8 mouse cellular contexts compared by ENCODE assay signal in the genomic region with DNA sequence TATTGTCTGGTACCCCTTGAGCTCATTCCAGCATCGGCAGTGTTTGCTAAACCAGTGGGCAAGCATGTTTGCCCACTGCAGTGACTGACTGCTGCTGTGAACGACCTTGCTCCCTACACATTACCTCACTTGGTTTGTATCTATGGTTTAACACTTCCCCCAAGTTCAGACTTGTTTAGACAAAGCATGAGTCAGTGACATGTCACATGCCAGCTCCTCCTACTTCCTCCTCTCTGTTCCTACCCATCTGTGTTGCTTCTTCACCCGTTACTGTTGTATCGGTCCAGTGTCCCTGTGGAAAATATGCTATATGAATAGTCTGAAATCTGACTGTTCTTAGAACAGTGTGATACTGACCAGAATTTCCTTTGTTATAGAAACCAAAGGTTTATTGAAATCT. TPM values are rescaled to one million over a fixed set of nuclear protein-coding genes. Genes with fewer than 3 reads are reported as not detected.
A peak's percentile ranks its signal among the peaks of the same experiment; 100 is the strongest.
DNase-seq lines count a peak whose midpoint lies in the region; ATAC-seq and TF ChIP-seq lines count a peak whose summit lies in the region.

No protein-coding gene starts in this region.

- peak; percentile 93 for ATAC-seq in lung, postnatal 0 days
- ATAC-seq in hindbrain, postnatal 0 days: no peak

- no peak overlapping the region for H3K4me2 ChIP-seq in lung, postnatal 0 days (replicated peaks; ENCODE audit: low read depth, low read length)
- H3K4me2 ChIP-seq in hindbrain, postnatal 0 days (ENCODE audit: low read depth, low read length): no peak overlapping the region

- 12% methylated on average over 4 of the region's 4 CpGs for WGBS in lung, postnatal 0 days
- 72% methylated on average over 4 of the region's 4 CpGs for WGBS in hindbrain, postnatal 0 days

- peaks cover 6% of the 10 kb centered on the region; the same call in 1 of the 2 replicates for H3K36me3 ChIP-seq in lung, postnatal 0 days (ENCODE audit: insufficient read depth, low read length)
- H3K36me3 ChIP-seq in hindbrain, postnatal 0 days (ENCODE audit: insufficient read depth, low read length): peaks cover 2% of the 10 kb centered on the region; the same call in 1 of the 2 replicates

- peak; percentile 7 for DNase-seq in embryo, embryonic 10 days (ENCODE audit: low spot score)
- DNase-seq in embryo, embryonic 10.5 days (ENCODE audit: low spot score): no peak
- DNase-seq in urinary bladder, postnatal 14 days (ENCODE audit: low spot score): peak; percentile 16
- DNase-seq in urinary bladder, postnatal 10 days (ENCODE audit: low spot score): no peak
- peak; percentile 86 for DNase-seq in lung, postnatal 0 days (ENCODE audit: low spot score)
- DNase-seq in neural tube, embryonic 10.5 days (ENCODE audit: extremely low spot score, low spot score): no peak
- DNase-seq in ovary, postnatal 36 days (ENCODE audit: low spot score): no peak
- no peak for DNase-seq in hindbrain, postnatal 0 days (ENCODE audit: low spot score)

- no peak overlapping the region; the same call in 1 of the 2 replicates for H3K27ac ChIP-seq in lung, postnatal 0 days (ENCODE audit: low read length)
- no peak overlapping the region for H3K27ac ChIP-seq in hindbrain, postnatal 0 days

- H3K27me3 ChIP-seq in lung, postnatal 0 days (replicated peaks; ENCODE audit: insufficient read depth, low read length): no peaks in the 10 kb centered on the region
- no peaks in the 10 kb centered on the region for H3K27me3 ChIP-seq in hindbrain, postnatal 0 days (ENCODE audit: insufficient read depth, low read length)

- H3K9ac ChIP-seq in lung, postnatal 0 days (replicated peaks; ENCODE audit: low read depth): no peak overlapping the region
- H3K9ac ChIP-seq in hindbrain, postnatal 0 days (replicated peaks; ENCODE audit: low read length): no peak overlapping the region

- TF ChIP-seq EP300 in lung, postnatal 0 days (IDR thresholded peaks at IDR 0.05): no peak; the same call in 1 of the 2 replicates

- H3K4me1 ChIP-seq in lung, postnatal 0 days (ENCODE audit: insufficient read depth, low read depth, low read length): peaks cover 7% of the 10 kb centered on the region; the same call in 1 of the 2 replicates
- no peaks in the 10 kb centered on the region for H3K4me1 ChIP-seq in hindbrain, postnatal 0 days (ENCODE audit: insufficient read depth, low read length)

- no peaks in the 10 kb centered on the region for H3K9me3 ChIP-seq in lung, postnatal 0 days (ENCODE audit: low read length)
- no peaks in the 10 kb centered on the region for H3K9me3 ChIP-seq in hindbrain, postnatal 0 days (ENCODE audit: low read length)

- no peak overlapping the region for H3K4me3 ChIP-seq in lung, postnatal 0 days (ENCODE audit: low read depth, low read length)
- no peak overlapping the region for H3K4me3 ChIP-seq in hindbrain, postnatal 0 days (ENCODE audit: low read length)

- no peak for TF ChIP-seq CTCF in lung, postnatal 0 days (IDR thresholded peaks at IDR 0.05)
- TF ChIP-seq CTCF in hindbrain, postnatal 0 days (IDR thresholded peaks at IDR 0.05; ENCODE audit: low read depth): no peak

RNA-seq across cellular contexts. Expression of gene Cab39, which starts 44.8 kb away (rescaled TPM):
- polyA plus RNA-seq in lung, postnatal 0 days (2015; fragmentation: Nextera tagmentation; extraction: Ambion mirVana): 37.3 and 37.7 TPM in 2 replicates
- total RNA-seq in hindbrain, postnatal 0 days (2014; rRNA removed): 141 and 153 TPM in 2 replicates
- polyA plus RNA-seq in hindbrain, postnatal 0 days (2015; fragmentation: Nextera tagmentation; extraction: Ambion mirVana): 39.9 and 41.6 TPM in 2 replicates

RNA-seq across cellular contexts. Expression of gene Itm2c, which starts 56.0 kb away (rescaled TPM):
- 221 and 244 TPM in 2 replicates for polyA plus RNA-seq in lung, postnatal 0 days (2015; fragmentation: Nextera tagmentation; extraction: Ambion mirVana)
- total RNA-seq in hindbrain, postnatal 0 days (2014; rRNA removed): 329 and 336 TPM in 2 replicates
- 244 and 253 TPM in 2 replicates for polyA plus RNA-seq in hindbrain, postnatal 0 days (2015; fragmentation: Nextera tagmentation; extraction: Ambion mirVana)

RNA-seq across cellular contexts. Expression of gene A630001G21Rik, which starts 59.6 kb away (rescaled TPM):
- polyA plus RNA-seq in lung, postnatal 0 days (2015; fragmentation: Nextera tagmentation; extraction: Ambion mirVana): 1.5 and 1.8 TPM in 2 replicates
- total RNA-seq in hindbrain, postnatal 0 days (2014; rRNA removed): not detected in 2 replicates
- 0.35 and 0.36 TPM in 2 replicates for polyA plus RNA-seq in hindbrain, postnatal 0 days (2015; fragmentation: Nextera tagmentation; extraction: Ambion mirVana)

Comparison
In these comparisons a context has a peak if more than half of its experiments do, and no peak if none do; other contexts are left out.
1. DNase-seq: peak in embryo, embryonic 10 days (single experiment), urinary bladder, postnatal 14 days (single experiment) and lung, postnatal 0 days (single experiment); none in embryo, embryonic 10.5 days (single experiment), urinary bladder, postnatal 10 days (single experiment), neural tube, embryonic 10.5 days (single experiment), ovary, postnatal 36 days (single experiment) and hindbrain, postnatal 0 days (single experiment).